Mouse (Mus musculus): ENCODE results near the gene Gm7298.
"Not testable (repeated sequence)": the region's sequence is repeated elsewhere in the genome, so short reads cannot be mapped to it uniquely, and the experiment has no call there.

Gm7298 gene

DNA sequence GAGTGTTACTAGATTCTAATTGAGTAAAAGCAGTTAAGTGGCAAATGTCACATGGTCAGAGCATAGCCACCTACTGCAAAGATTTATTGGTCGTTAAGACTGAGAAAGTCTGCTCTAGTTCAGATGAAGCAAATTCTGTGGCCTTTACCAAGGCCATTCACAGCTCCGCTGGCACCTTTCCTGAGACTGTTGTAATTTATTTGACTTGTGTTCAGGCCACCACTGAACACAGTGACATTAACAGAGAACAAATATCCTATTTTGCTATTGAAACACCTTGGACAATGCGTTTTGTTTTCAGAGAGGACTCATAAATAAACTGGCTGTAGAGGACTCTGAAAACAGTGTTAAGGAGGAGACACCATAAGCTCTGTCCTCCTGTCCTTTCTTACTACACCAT lies at the start of gene Gm7298:
Gm7298 (plus strand) TSS at position 301 of the 400 bp plus-strand sequence.
- DNase-seq (ENCODE audit: low spot score in 2 of 2), result no peak

DNA sequence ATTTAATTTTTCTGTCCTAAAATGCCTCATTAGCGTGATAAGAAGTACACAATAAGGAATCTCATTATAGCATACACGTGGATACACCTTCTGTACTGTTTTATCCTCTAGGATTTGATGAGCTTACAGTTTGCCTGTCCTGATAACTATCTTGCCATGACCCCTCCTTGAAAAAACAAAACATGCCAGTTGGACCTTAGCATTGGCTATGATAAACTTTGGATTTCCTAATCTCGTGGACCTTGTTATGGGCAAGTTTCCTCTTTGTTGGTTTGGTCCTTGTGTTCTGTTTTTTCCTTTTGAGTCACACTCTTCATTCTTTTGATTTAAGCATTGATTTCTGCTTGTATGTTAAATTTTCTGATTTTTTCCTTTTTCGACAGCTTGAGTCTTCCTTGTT lies 95.3 kb downstream of the Gm7298 start:
- DNase-seq (ENCODE audit: low spot score in 2 of 2), result no peak

DNA sequence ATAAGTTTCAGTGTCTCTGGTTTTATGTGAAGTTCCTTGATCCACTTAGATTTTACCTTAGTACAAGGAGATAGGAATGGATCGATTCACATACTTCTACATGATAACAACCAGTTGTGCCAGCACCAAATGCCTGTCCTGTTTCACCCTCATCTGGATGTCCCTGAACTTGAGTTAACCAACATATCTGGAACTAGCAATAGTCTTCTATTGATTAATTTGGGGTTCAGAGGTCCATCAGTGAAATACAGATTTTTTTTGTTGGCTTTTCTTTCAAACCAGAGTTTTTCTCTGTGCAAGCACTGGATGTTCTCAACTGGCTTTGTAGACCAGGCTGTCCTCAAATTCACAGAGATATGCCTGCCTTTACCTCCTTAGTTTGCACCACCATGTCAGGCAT lies 103.6 kb downstream of the Gm7298 start:
- no peak for DNase-seq (ENCODE audit: low spot score in 2 of 2)

DNA sequence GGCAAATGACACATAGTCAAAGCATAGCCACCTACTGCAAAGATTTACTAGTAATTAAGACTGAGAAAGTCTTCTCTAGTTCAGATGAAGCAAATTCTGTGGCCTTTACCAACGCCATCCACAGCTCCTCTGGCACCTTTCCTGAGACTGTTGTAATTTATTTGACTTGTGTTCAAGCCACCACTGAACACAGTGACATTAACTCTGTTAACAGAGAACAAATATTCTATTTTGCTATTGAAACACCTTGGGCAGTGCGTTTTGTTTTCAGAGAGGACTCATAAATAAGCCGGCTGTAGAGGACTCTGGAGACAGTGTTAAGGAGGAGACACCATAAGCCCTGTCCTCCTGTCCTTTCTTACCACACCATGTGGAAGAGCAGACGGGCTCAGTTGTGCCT lies 105.5 kb downstream of the Gm7298 start, which contains the start of gene Mug1:
Mug1 (plus strand) TSS at position 271 of the 400 bp plus-strand sequence.
- DNase-seq (ENCODE audit: low spot score in 2 of 2), result not testable (repeated sequence)
